Mouse (Mus musculus) layer of hippocampus, adult 11-12 months (tissue): ENCODE measurements around the gene Ephb4.

Experiments
- DNase-seq: peaks from one replicate; pipeline ENCODE4 v3.0.0; 2022; ENCODE audit warnings: low spot score

The Ephb4 gene

DNA sequence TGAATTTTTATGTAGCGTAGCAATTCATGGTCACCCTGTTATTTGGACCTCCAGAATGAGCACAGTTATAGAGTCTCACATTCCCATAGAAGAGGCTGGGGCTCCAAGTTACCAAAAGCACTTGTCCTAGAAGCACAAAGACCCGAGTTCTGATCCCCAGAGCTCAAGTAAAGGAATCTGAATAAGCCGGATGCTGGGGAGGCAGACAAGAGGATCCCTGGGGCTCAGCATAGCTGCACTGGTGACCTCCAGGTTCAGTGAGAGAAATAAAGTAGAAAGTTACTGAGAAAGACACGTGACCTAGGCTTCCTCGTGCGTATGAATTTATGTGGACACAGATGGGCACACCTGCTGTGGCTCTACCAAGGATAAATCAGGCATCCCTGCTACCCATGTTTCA lies 14.8 kb upstream of the Ephb4 start:
- no peak for DNase-seq

DNA sequence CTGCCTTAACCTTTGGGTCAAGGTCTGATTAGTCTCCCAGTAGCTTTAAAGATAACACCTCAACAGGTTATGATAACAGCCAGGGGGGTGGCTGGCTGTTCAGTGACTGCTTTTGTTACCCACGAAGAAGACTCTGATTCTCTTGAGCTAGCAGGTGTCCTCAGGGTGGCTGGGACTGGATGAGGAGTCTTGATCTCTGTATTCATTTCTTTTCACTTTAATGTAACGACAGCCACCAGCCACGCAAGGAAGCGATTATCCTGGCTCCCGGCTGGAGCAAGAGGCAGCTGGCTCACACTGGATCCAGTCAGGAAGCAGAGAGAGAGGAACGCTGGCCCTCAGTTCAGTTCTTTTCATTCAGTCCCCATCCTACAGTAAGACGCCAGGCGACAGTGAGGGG lies 12.7 kb upstream of the Ephb4 start:
- no peak for DNase-seq

DNA sequence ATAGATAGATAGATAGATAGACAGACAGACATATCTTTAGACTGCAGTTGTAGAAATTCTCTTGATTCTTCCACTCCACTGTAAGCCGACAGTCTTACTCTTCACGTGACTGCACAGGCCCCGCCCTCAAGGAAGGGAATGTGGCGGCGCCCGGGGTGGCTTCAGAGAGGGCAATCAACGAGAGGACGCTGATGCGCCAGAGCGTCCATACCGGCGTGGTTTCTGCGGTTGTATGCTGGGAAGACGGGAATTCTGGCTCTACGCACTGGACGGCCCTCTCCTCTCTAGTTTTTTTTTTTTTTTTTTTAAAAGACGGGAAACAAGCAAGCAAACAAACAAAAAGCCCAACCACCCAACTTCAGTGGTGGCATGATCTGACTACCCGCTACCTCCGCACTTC lies 11.7 kb upstream of the Ephb4 start:
- peak; percentile 91 for DNase-seq

DNA sequence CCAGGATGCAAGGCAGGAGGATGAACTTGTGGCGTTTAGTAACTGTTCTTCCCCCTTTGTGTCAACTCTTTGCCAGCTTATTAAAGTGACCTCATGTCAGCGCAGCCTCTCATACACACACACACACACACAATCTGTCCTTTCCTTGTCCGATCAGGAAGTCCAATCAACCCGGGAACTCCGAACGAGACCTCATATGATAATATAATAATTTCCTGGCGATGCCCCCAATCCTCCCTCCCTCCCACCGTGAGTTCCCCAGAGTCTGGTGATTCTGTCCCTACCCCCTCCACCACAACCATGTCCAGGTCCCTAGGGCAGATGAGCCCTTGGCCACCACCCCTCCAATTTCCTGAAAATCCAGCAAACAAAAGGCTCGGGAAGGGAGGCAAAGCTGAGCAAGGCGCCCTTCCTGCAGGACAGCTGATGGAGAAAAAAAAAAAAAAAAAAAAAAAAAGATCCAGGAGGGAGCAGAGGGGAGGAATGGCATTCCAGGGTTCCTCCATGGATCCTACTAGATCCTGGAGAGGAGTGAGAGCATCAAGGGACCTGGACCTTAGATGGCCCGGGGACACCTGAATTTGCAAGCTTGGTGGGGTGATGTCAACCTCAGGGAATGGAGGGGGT lies 11.1 kb upstream of the Ephb4 start:
- no peak for DNase-seq

DNA sequence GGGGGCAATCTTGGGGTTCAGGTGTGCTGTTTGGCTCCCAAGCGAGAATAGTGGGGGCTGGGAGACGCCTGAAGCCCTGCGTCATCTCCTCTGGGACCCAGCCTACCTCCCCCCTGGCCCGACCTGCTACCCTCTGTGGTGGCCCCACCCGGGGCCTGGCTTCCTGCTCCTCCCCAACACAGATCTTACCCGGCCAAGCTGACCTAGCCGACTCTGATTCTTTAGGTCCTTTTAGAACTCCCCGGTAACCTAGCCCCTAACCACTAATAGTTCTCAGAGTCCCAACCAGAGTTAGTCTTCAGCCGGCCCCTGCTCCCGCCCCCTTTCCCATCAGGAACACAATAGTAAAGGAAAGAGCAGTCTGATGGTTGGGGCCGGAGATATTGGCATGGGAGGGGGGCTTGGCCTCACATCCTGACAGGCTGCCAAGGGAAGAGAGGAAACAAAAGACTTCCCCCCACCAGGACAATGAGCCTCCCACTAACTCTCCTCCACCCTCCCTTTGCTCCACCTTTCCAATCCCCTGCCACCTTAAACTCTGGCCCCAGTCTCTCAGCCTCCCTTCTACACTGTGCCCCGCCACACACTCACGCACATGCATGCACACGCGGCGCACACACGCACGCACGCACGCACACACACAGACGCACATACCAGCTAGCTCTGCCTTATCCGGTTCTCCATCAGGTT lies 10.5 kb upstream of the Ephb4 start:
- peak; percentile 27 for DNase-seq

DNA sequence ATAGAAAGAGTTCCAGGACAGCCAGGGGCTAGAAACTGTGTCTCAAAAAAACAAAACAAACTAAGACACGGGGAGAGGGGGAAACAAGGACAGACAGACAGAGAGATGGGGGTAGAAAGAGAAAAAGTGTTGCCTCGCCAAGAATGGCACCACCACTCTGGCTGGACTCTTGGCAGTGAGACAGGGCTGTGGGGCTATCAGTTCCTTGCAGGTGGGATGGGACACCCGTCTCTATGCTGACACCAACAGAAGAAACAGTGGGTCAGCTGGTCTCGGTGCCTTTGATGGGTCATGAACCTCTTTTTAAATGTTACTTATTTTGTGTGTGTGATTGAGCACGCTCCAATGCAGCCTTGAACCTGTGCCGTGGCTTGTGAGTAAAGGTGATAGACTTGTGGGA lies 9.7 kb upstream of the Ephb4 start:
- no peak for DNase-seq

DNA sequence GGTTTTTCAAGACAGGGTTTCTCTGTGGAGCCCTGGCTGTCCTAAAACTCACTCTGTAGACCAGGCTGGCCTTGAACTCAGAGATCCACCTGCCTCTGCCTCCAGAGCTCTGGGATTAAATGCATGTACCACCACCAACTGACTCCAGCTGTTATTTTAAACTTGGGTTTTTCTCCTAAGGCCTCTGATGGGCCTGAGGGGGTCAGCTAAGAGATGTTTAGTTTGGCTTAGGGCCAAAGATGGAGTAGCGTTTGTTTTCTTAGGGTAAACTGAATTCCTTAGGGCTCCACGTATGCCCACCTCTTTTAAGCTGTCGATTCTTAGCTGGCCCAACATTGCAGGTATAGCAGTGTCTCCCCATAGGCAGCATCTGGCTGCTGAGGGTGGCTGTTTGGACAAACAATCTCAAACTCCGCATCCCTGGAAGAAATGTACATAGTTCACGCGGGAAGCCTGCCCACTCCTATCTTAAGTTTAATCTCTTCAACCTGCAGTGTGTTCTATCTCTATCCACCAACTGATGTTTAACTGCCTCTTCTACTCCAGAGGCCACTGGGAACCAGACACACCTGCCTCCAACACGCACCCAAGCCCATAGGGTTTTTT lies 7.4 kb upstream of the Ephb4 start:
- no peak for DNase-seq

DNA sequence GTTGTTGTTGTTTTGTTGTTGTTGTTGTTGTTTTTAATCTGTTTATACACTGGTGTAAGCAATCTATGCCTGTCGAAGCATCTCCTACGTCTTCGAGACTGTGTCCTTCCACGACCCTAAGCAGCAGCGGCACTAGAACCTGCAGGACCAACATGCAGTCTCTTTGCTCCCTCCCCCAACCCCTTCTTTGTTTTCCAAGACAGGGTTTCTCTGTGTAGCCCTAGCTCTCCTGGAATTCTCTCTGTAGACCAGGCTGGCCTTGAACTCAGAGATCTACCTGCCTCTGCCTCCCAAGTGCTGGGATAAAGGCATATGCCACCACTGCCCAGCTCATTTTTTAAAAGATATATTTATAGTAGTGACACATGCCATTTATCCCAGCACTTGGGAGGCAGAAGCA lies 6.5 kb upstream of the Ephb4 start:
- no peak for DNase-seq

DNA sequence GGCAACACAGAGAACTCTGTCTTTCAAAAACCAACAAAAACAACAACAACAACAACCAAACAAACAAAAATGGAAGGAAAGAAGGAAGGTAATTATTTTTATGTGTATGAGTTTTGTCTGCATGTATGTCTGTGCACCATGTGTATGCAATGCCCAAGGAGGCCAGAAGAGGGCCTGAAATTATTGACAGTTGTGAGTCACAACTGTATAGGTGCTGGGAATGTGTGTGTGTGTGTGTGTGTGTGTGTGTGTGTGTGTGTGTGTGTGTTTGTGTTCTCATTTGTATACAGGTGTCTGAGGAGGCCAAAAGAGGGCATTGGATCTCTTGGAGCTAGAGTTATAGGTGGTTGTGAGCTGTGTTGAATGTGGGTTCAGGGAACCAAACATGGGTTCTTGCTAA lies 6.0 kb upstream of the Ephb4 start:
- no peak for DNase-seq

DNA sequence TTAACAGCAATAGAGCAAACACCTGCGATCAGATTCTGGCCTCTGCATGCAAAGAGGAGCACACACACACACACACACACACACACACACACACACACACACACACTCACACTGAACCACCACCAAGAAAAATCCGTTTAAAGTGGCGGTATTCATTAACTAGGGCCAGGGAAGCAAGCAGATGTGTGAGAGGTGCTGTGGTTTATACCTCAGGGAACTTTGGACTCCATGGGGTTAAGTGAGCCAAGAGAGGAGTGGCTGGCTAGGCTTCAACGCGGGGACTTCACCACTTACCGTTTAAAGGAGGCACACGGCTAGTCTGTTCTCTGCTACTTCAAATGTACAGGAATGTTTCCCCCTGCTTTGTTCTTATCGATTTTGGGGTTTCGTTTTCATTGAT lies 4.1 kb upstream of the Ephb4 start:
- no peak for DNase-seq

DNA sequence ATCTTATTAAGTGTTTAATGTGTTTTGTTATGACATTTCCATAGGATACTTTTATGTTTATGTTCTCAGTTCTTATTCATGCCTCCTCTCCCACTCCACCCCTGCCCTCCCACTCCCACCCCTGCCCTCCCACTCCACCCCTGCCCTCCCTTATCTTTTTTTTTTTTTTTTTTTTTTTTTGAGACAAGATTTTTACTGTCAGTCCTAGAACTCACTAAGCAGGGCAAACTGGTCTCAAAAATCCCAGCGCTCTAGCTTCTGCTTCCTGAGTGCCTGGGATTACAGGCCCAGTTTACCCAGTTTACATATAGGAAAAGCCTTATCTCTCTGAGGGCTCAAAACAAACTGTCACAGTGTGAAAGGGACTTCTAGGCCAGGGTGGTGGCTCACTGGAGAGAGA lies 3.5 kb upstream of the Ephb4 start:
- DNase-seq: no peak

DNA sequence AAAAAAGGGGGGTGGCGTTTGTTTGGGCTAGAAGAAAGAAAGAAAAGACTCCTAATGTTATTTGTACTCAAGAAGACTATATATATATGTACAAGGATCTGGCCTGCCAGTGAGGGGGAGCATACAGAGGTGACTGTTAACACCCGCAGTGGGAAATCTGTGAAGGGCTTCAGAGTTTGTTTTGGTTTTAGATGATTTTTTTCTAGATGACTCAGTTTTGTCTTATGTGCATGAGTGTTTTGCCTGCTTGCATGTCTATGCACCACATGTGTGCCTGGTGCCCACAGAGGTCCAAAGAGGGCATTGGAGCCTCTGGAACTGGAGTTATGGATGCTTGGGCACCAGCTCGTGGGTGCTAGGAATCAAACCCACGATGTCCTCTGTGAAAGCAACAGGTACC lies 2.9 kb upstream of the Ephb4 start:
- DNase-seq: no peak

DNA sequence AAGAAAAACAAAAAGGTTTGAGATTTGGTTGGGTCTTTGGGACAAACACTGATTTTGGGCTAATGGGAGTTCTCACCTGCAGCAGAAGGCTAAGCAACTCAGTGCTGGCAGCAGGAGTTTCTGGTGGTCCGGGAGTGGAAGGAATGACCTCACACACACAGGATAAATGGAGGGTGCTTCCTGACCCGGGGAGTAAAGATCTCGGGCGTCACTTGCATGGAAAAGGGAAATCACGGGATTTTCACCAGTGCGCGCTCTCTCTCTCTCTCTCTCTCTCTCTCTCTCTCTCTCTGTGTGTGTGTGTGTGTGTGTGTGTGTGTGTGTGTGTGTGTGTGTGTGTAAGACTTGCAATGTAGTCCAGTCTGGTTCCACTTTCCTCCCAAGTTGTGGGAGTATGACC lies 2.1 kb upstream of the Ephb4 start:
- no peak for DNase-seq

DNA sequence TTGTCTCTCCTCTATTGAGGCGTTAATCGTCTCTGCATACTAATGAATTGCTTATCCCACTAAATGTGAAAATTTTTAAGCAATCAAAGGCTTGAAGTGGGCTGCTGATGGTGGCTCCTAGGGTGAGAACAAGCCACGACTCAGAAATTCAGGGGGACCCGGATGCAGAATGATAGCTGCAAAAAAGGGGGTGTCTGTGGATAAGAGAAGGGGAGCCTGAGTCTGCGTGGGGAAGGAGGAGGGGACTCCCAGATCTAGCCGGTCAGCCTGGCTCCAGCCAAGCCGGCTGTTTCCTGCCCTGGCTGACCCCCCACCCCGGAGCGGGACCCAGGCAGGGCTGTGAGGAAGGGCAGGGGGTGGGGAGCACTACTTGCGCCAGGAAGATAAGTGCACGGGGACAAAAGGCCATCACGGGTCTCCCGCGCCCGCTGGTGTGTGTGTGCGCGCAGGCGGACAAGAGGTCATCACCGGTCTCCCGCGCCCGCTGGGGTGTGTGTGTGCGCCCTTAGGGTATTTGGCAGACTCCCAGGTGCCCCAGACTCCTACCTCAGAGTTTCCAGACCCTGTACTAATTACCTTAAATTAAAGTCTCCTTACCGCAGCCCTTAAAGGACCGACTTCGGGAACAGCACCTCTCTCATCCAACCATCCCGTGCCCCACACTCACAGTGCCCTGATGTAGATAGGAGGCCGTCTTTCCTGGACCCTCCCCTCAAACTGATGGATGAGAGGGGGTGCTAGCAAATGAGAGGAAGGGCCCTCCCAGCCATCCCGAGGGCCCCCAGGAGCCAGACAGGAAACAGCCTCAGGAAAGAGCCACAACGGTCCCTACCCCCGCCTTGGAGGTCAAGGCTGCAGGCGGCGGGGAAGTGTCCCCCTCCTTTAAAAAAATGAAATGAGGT lies 1.2 kb upstream of the Ephb4 start:
- no peak for DNase-seq

DNA sequence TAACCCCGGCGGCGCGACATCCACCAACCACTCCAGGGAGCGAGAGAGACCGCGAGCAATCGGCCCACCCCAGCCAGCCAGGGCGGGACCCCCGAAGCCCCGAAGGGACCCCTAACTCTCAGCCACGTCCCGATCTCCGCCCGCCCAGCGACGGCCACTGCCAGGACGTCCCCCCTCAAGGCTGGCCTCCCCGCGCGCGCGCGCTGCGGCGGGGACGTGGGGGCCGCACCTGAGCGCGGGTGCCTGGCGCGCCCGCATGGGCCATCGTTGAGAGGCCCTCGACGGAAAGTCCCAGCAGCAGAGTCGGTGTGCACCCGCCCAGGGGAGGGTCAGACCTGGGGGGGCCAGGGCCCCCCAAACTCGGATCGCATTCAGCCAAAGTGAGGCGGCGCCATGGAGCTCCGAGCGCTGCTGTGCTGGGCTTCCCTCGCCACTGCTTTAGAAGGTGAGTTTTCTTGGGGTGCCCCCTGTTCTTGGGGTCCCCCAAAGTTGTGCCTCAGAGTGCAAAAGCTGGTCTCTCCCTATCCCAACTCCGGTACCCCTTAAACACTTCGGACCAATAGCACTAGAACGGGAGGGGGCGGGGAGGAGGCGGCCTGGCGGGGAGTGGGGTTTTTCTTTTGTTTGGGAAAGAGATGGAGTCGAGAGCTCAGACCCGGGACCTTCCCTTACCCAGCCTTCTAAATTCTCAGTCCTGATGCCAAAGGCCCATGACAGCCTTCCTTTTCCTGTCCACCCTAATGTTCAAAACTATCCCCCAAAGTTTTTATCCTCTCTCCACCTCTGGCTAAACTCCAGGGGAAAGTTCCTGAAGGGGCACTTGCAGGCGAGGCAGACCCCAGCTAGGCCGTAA lies 522 bp downstream of the Ephb4 start:
- DNase-seq: no peak

DNA sequence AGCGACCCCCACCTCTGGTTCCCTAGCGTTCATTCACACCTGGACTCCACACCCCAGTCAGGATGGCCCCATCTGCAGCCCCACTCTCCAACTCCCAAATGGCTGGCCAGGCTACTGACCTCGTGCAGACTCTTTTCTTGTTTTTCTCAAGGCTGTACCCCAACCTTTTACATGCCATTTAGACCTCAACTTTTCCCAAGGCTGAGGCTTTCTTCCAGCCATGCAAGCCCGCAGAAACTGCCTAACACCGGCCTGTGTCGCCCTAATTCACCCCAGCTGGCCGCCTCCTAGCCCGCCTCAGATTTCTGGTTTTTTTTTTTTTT lies 1.1 kb downstream of the Ephb4 start:
- DNase-seq: no peak

DNA sequence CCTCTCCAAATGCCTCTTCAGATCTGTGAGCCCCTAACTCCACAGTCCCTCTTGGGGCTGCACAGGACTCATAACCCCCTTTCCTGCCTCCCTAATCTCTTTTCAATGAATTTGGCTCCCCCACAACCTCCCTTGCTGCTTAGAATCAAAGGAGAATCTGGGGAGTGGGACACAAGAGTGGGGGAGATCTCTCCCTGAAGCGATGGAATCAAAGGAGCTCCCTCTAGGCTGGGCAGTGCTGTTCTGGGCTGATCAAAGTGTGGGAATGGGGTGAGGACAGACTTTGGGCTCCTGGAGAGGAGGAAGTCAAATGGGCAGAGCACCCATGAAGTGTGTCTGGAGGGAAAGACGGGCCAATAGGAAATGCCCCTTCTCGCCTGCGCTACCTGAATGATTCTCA lies 1.5 kb downstream of the Ephb4 start:
- DNase-seq: no peak

DNA sequence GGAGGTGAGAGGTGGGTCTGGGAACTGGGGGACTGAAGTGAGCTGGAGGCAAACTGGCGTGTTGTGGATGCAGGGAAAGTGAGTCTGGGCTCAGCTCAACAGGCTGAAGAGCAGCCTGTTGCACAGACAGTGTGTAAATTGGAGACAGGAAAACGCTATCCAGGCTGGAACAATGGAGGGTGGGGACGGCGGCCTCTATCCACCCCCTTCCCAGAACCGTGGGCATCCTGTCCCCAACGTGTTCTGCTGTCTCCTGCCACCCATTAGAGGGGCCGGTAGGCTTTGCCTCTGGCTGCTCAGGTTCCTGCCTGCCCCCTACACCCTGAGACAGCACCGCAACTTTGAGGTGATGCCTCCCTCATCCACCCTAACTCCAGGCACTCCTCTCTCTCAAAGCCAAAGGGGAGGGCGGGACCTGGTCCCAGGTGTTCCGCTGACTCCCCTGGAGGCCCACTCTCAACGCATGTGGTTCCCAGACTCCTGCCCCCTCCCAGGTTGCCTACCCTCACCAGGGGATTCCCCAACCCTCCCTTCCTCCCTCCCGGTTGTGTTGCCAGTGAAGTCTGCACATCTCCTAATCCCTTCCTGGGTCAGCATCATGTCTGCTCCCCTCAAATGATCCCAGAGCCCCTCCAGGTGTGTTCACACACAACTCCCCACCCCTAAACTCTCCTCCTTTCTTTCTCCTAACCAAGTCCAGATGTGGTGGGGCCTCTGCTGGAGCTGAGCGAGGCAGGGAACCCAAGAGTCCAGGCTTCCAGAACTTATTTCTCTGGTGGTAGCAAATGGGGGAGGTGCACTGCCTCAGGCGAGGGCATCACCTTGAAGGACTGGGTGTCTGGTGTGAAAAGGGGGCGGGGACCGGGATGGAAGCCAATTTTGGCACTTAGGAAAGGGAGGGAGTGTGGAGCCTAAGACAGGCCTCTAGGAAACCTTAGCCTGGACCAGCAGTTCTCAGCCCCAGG lies 2.4 kb downstream of the Ephb4 start:
- DNase-seq: no peak

DNA sequence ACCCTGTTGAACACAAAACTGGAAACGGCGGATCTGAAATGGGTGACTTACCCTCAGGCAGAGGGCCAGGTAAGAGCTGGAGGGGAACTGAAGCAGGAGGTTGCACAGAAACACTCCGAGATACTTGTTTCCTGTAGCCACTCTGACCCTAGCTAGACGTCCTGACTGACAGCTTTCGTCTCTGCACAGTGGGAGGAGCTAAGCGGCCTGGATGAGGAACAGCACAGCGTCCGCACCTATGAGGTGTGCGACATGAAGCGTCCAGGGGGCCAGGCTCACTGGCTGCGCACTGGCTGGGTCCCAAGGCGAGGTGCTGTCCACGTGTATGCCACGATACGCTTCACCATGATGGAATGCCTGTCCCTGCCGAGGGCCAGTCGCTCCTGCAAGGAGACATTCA lies 4.2 kb downstream of the Ephb4 start:
- DNase-seq: no peak

DNA sequence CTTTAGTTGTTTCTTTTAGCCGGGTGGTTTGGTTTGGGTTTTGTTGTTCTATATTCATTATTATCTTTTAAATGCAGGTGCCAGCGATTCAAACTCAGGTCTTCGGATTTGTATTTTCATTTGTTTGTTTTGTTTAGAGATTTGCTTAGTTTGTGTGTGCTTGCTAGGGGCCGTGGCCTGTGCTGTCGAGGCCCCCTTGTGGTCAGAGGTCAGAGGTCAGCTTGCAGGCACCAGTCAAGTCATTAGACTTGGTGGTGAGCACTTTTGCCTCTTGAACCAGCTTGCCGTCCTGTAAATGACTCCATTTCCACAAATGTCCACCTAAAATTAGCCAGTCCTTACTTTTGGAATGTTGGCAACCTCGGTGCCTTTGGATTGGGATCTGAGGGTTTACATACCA lies 8.5 kb downstream of the Ephb4 start:
- no peak for DNase-seq

DNA sequence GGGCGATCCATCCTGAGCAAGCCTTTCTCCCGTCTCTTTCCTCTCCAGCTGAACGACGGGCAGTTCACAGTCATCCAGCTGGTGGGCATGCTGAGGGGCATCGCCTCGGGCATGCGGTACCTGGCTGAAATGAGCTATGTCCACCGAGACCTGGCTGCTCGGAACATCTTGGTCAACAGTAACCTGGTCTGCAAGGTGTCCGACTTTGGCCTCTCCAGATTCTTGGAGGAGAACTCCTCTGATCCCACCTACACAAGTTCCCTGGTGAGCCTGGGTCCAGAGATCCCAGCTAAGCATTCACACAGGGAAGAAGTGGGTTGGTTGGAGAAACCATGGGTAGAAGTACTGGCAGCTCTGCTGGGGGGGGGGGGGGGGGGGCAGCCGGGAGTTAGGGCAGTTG lies 19.8 kb downstream of the Ephb4 start:
- no peak for DNase-seq
